Mouse (Mus musculus): ENCODE measurements around the gene Leng9.

GRCm38 (mm10) chr7:4127894-4128293 is 22.3 kb downstream of the Leng9 start:
- TF ChIP-seq CTCF (IDR thresholded peaks at IDR 0.05; ENCODE audit: low read depth, low read length), result no peak
- no peak for TF ChIP-seq GATA2 (IDR thresholded peaks at IDR 0.05; ENCODE audit: borderline replicate concordance, low read depth, low read length)
- no peak for TF ChIP-seq GATA1 (IDR thresholded peaks at IDR 0.05; ENCODE audit: borderline replicate concordance, low read length)
- TF ChIP-seq POLR2AphosphoS5 (IDR thresholded peaks at IDR 0.05; ENCODE audit: insufficient replicate concordance, low read depth, low read length), result no peak
- no peak for TF ChIP-seq TAL1 (conservative IDR thresholded peaks at IDR 0.05; ENCODE audit: low read depth, low read length)

Measured in G1E (cell line).